Mouse (Mus musculus) right cerebral cortex, adult 2 months (tissue): ENCODE data around the gene Ctso.
A peak's percentile ranks its signal among the peaks of the same experiment; 100 is the strongest.

Source experiments
- DNase-seq, 2 experiments: peaks; one replicate each; pipeline ENCODE4 v3.0.0; 2021 to 2022; ENCODE audit warnings: low spot score in 2 of 2

The Ctso gene

GRCm38 (mm10) chr3:81932141-81933101 is at the start of gene Ctso:
Gene Ctso (plus strand): TSS chr3:81932601.
- peak; percentile 90 to 91 for DNase-seq

GRCm38 (mm10) chr3:81883916-81884315 is 48.5 kb upstream of the Ctso start:
- DNase-seq: no peak

- DNase-seq: no peak
These were observed 46.8 kb upstream of the Ctso start for GRCm38 (mm10) chr3:81885566-81885965.

DNA sequence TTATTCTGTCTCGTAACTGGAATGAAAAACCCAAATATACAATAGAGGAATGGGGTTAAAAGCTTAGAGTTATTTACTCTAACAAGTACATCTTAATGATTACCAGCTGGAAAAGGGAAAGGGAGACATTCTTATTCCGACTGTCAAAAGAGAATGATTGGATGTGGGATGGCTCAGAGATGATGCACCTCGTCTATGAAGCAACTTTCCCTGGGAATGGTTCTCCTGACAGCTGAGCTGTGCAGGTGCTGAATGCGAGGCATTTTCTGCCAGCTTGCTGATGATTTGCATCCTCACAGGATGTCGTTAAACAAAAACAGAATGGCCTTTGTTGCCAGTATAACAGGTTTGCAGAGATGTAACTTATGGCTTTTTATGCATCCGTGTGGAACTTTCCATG is 43.3 kb upstream of the Ctso start:
- DNase-seq: no peak

DNA sequence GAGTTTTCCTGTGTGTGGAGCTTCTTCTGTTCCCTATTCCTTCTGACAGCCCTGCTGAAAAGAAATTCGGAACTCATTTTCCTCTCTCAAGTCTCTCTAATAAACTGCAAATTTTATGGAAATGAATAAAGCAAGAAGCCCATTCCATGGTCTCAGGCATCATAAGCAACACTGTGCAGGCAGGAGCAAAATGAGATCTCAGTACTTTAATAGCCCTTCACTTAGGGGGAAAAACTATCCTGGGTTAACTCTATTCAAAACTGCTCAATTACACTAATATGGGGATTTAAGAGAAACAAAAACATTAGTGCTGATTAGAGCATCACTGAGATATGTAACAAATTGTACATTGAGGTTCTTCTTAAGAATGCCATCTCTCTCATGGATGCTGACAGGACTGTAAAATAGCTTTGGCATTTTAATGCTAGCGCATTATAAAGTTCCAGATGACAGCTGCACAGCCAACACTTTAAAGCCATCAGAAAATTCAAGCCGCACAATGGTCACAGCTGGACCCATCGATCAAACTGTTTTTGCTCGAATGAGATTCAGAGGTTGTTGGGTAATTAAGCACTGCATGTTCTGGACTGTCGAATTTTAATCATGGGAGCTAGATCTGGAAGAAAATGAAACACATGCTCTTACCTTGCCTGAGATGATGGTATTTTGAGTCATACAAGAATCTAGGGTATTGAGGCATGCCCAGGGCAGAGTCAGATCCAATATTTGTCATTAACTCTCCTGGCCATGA is 21.9 kb upstream of the Ctso start:
- no peak for DNase-seq

DNA sequence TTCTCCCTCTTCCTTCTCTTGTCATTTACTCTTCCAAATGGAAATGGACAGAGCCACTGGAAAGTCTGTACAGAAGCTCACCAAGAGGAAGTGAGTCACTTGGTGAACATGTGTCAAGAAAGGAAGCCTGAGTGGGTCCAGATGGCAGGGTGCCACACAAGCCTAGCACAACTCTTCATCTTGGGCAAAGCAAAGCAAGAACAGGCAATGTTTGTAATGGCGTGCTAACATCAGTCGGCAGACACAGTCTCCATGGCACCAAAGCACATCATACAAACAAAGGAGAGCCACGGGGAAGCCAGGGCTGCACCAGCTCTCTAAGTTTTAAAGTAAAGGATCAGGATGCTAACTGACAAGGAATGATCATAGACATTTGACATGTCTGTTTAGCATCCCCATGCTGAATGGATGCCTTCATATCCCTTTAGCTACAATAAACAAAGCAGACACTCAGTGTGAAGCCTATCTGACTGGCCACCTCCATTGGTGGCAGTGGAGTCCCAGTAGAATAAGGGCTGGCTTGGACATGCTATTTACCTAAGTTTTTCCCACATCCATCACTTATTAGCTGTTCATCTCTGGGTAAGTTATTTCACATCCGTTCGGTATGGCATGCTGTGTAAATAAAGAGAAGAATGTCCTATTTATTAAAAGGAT is 16.2 kb upstream of the Ctso start:
- DNase-seq: peak in 1 of 2 experiments; percentile 37

DNA sequence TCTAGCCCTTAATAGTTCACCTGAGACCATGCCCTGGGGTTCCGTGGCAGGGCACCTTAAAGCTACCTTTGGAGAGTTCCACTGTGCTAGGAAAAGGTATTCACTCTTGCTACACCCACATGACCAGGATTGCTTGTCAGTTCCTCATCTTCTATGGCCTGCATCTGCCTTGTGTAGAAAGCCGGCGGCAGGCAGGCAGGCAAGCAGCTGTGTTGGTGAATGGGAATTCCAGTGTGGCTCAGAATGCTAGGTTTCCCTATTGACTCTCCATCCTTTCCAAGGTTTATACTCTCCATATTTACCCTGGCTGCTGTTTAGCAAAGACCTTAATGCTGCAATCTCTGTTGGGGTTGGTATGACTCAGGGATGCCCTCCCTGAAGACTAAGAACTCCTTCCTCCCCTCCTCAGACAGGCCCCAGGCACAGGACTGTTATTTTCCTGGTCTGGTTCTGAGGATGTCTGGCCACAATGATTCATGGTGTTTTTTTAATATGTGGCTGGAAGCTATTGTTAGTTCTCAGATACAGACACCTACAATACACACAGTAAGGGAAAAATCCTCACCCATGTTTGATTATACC is 15.0 kb upstream of the Ctso start:
- no peak for DNase-seq

DNA sequence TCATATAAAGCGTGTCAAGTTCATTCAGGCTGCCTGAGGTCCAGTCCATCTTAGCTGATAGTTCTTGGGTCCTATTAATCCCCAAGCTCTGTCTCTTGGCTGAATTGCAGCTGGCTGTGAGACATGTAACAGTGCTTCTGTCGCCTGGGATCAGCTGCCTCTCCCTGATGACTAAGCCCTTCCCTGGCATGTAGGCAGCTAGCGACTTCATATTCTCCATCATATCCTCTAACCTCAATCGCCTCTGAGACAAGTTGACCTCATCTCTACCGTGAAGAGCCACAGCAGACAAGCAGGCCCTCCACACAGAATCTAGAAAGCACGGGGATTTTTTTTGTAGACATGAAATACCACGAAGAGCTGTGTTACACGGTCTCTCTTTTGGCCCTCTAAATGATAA is 14.2 kb upstream of the Ctso start:
- DNase-seq: no peak

DNA sequence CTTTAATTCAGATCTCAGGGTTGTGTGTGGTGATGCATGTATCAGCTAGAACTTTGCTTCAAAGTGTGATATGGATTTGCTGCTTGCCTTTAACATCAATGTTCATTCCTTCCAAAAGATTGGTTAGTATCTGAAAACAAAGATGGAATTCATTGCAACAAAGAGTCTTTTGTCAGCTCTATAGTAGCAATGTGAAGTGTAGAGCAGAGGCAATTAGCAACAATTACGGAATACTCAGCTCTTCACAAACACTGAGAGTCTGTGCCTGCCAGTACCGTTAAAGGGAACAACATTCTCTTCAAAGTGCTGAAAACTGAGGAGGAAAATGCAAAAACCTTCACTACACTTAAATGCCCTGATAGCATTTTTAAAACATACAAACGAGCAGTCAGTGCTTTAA is 12.7 kb upstream of the Ctso start:
- no peak for DNase-seq

DNA sequence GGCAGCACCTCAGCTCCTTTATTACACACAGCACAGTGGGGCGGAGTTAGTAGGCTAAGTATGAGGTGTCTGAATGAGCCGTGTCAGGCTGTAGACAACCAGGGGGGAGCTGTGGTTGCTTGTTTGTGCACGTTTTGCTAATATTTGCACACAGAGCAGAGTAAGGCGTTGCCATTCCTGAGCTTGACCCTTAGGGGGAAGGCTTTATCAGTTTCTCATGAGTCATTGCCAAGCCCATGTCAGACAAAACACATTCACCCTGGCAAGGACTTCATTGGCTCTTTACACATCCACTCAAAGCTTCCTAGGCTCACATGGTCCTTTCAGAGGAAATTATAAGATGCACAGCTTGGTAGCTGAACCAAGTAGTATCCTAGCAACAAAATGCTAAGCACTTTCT is 9.5 kb upstream of the Ctso start:
- no peak for DNase-seq

DNA sequence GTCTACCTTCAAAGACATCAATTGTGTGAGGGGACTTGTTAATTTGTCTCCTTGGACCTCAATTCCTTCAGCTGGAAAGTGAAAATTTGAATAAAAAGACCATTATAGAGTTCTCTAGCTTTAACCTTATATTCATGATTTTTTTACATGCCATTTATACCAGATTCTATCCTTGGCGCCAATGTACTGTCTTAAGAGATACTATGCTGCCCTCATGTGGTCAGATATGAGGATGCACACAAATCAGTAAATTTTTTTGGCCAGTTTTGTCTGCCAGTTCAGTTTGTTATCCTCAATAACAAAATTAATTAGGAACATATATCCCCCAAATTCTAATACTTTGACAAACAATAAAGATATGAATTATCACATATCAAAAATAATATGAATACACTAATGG is 7.5 kb upstream of the Ctso start:
- DNase-seq: peak; percentile 68 to 72

- DNase-seq: no peak
These were observed 6.5 kb upstream of the Ctso start for GRCm38 (mm10) chr3:81925856-81926255.

GRCm38 (mm10) chr3:81926764-81927325 is 5.6 kb upstream of the Ctso start:
- no peak for DNase-seq

DNA sequence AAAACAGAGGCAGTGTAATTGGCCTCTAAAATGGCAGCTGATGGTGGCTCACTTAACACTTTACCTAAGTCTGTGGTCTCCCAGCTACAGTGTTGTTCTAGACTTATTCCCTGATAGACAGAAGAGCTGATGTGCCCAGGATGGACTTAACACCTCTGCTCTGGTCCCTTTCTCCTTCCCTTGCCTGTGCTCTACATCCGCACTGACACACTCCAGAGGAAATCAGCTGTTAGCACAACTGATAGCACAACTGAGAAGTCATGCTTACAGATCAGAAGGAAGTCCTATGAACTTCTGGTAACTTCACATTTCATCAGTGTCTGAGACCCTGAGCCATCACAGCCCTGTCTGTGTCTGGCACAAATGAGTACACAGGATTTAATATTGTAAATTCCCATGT is 3.3 kb upstream of the Ctso start:
- no peak for DNase-seq

- no peak for DNase-seq
These were observed 706 bp upstream of the Ctso start for GRCm38 (mm10) chr3:81931695-81932094.

- no peak for DNase-seq
These were observed 947 bp downstream of the Ctso start for GRCm38 (mm10) chr3:81933348-81933747.

GRCm38 (mm10) chr3:81938924-81939323 is 6.5 kb downstream of the Ctso start:
- no peak for DNase-seq

DNA sequence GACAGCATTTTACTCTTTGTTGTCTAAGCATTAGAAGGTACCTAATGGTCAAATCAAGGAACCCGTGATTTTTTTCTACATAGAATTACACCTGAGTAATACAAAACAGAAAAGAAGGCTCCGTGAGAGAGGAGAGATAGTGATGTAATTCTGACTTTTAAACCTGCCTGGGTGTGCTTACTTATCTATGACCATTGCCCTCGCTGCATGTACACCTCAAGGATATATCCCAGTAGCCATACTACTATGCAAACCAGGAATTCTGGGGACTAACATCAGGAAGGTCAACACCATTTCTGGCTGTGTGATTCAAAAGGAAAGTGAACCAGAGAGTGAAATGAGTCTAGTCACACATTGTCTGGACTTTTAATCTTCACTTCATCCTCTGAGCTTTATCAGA is 9.9 kb downstream of the Ctso start:
- no peak for DNase-seq

DNA sequence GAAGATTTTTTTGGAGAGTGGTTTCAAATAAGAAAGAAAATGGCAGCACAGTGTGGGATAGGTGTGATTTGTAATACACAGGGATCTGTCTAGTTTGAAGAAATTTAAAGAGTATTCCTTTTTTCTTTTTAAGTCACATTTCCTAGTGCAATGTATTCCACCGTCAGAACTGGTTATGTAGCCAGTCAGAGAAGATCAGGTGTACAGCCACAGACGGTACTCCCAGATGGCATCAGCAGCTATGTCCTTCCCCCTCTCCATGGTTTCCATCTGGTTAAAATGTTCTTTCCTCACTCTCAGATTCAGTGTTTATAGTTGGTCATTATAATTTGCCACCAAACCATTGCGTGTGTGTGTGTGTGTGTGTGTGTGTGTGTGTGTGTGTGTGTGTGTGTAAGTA is 10.7 kb downstream of the Ctso start:
- DNase-seq: no peak

DNA sequence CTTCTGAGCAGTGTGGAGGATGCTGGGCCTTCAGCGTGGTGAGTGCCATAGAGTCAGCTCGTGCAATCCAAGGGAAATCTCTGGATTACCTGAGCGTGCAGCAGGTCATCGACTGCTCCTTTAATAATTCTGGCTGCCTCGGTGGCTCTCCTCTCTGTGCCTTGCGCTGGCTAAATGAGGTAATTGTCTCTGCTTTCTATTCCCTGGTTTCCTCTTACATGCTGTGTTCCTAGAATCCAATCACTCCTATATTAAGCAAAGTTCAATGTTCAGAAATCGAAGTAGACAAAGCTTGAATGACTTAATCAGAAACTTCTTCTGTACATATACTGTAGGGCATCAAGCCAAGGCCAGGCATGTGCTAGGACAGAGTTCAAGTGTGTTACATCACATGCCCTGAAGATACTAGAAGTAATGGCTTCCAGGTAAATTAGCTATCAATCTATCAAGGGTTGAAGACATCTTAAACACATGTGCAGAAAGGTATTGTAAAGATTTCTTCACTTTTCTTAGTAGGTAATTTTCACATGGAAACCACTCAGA is 12.5 kb downstream of the Ctso start:
- DNase-seq: no peak

DNA sequence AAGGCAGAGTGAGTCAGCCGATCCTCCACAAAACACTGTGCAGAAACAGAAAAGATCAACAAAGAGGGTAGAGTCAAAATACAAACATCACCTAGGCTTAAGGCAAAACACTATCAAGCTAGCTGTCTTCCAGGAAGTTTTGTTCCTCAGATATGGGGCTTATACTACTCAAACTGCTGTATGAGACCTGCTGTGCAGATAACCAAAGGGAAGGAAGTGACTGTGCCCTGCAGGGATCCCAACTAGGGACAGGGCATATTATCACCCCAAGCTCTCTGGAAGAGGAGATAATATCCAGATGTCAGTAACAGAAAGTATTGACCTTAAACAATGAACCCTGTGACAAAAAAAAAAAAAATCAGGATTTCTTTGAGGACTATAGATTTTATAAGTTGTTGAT is 16.6 kb downstream of the Ctso start:
- no peak for DNase-seq
